Mouse (Mus musculus) gastrocnemius, adult 2 months (tissue): Measurements from ENCODE around the gene Inpp4b. TPM values are rescaled to one million over a fixed set of nuclear protein-coding genes. Genes with fewer than 3 reads are reported as not detected.

Source experiments
- DNase-seq: peaks from one replicate; pipeline ENCODE4 v3.0.0; 2022
- H3K27ac ChIP-seq: fragments of 200-600 bp; 2 replicates; pipeline ENCODE4 v1.8.1; 2022; ENCODE audit warnings: mild to moderate bottlenecking
- H3K4me3 ChIP-seq: fragments of 200-600 bp; 2 replicates; pipeline ENCODE4 v1.8.1; 2022; ENCODE audit warnings: mild to moderate bottlenecking, moderate library complexity
- CTCF ChIP-seq: fragments of 200-600 bp; IDR thresholded peaks from 2 replicates; pipeline ENCODE4 v1.8.1; 2022; ENCODE audit warnings: antibody characterized with exemption, mild to moderate bottlenecking, moderate library complexity
- intact Hi-C: fragments of 180-260 bp; cut with DNase I; formaldehyde crosslinking; loops from one replicate; pipeline ENCODE4 v1.15.1; 2025
- total RNA-seq, 2 experiments: library from RNA; stranded (reverse); gene quantifications; 2 replicates each; pipeline ENCODE4 v1.2.3; 2021

Inpp4b gene
- total RNA-seq, 2 experiments from 2014 or later = 14.6 to 36.1 TPM

- Histone ChIP-seq H3K4me3 (no peak overlapping the region), H3K27ac (no peak overlapping the region)
- intact Hi-C loops = no loop called here
- TF ChIP-seq CTCF = no peak
- no peak for DNase-seq
Observed at GRCm38 (mm10) chr8:81612611-81613010, 270.3 kb downstream of the Inpp4b start.

GRCm38 (mm10) chr8:81614135-81614534, 271.8 kb downstream of the Inpp4b start:
- no peak for DNase-seq
- H3K27ac ChIP-seq = no peak overlapping the region

GRCm38 (mm10) chr8:81614605-81615004, 272.2 kb downstream of the Inpp4b start:
- intact Hi-C loops = no loop called here
- TF ChIP-seq CTCF = no peak
- H3K4me3 ChIP-seq = no peak overlapping the region

More at GRCm38 (mm10) chr8:81614135-81614534, 271.8 kb downstream of the Inpp4b start:
- intact Hi-C loops = no loop called here
- TF ChIP-seq CTCF = no peak
- H3K4me3 ChIP-seq = no peak overlapping the region

GRCm38 (mm10) chr8:81615552-81615951, 273.2 kb downstream of the Inpp4b start:
- Histone ChIP-seq H3K27ac (no peak overlapping the region), H3K4me3 (no peak overlapping the region)
- no peak for TF ChIP-seq CTCF
- intact Hi-C loops = no loop called here
- no peak for DNase-seq

More at GRCm38 (mm10) chr8:81614605-81615004, 272.2 kb downstream of the Inpp4b start:
- DNase-seq = no peak
- no peak overlapping the region for H3K27ac ChIP-seq

DNA sequence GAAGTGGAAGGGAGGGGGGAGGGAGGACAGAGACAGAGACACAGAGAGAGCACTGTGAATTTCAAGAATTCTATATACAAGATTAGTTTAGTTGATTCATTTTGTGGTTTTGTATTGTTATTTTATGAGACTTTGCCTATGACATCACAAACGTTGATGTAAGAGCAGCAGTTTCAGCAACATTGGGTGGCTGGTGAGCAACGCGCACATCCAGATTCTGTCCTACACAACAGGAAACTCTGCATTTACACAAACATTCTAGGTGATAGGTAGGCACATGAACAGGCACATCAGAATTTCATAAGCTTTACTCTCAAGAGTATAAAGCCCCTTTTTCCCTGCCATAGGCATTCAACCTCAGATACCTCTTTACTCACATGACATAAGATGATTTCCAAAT, 276.6 kb downstream of the Inpp4b start:
- no peak overlapping the region for H3K27ac ChIP-seq
- no peak overlapping the region for H3K4me3 ChIP-seq
- intact Hi-C loops = no loop called here
- DNase-seq = no peak
- no peak for TF ChIP-seq CTCF

DNA sequence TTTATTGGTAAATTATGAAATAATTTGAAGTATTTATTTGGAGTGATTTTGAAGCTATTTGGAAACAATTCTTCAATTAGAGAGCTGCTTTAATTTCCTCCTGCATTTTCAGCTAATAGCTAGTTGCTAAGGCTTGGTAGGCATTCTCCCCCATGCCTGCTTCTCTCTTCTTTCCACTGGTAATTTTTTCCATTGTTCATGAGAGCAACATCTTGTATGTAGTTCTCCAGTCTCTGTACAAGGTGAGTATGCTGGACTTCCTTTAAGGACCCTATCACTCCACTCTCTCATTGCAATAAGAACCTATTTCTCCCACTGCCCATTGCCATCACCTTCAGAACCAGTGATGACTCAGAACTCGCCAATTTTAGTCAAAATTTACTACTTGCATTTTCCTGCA, 292.7 kb downstream of the Inpp4b start:
- Histone ChIP-seq H3K27ac (no peak overlapping the region), H3K4me3 (no peak overlapping the region)
- intact Hi-C loops = no loop called here
- TF ChIP-seq CTCF = no peak
- DNase-seq = no peak

DNA sequence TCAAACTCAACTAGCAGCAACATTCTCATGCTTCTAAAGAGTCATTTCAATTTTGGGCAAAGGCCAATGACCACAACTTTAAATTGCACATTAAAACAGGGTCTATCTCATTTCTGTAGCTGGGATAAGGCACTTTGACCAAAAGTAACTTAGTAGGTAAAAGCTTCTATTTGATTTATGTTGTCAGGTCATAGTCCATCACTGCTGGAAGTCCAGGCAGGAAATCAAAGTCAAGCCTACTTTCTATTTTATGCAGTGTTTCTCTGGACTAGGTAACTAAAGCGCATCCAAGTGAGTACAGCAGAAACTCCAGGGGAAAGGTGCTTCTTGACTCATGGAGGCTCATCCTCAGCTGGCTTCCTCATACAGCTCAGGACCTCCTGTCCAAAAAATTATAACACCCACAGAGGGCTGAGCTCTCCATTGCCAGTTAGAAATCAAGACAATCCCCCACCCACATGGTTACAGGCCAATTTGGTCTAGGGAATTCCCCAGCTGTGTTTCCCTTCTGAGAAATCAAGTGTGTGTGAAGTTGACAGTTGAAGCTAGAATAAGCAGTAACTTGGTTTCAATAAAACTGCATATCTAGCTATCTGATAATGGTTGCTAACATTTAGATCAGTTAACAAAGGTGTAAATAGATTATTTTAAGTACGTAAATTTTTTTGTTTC, 293.7 kb downstream of the Inpp4b start:
- TF ChIP-seq CTCF = no peak
- no peak for DNase-seq
- Histone ChIP-seq H3K27ac (no peak overlapping the region), H3K4me3 (no peak overlapping the region)
- intact Hi-C loops = no loop called here

DNA sequence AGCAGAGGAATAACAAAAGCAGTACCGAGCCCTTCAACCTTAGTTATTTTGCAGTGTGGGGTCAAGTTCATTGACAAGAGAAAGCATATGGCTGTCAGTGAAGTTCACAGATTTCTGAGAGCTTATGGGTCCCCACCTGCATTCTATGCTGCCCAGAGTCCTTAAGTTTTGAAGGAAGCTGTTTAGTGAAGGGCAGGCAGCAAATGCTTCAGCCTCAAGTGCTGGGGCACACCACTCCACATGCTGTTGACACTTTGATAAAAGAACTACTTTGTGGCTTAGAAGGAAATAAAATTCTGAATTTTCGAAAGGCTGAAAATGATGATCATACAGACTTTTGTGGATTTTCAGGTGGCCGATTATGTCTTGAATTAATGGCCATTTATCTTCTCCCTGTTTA, 296.1 kb downstream of the Inpp4b start:
- no peak for DNase-seq
- H3K27ac ChIP-seq = no peak overlapping the region
- intact Hi-C loops = no loop called here
- TF ChIP-seq CTCF = no peak
- H3K4me3 ChIP-seq = no peak overlapping the region

- Histone ChIP-seq H3K27ac (no peak overlapping the region), H3K4me3 (no peak overlapping the region)
- no peak for DNase-seq
- TF ChIP-seq CTCF = no peak
- intact Hi-C loops = no loop called here
Observed at GRCm38 (mm10) chr8:81639820-81640219, 297.5 kb downstream of the Inpp4b start.

- TF ChIP-seq CTCF = no peak
- no peak overlapping the region for H3K27ac ChIP-seq
- H3K4me3 ChIP-seq = no peak overlapping the region
- intact Hi-C loops = no loop called here
- no peak for DNase-seq
Observed at GRCm38 (mm10) chr8:81643030-81643429, 300.7 kb downstream of the Inpp4b start.

GRCm38 (mm10) chr8:81692167-81692566, 349.8 kb downstream of the Inpp4b start:
- DNase-seq = no peak
- H3K27ac ChIP-seq = no peak overlapping the region
- H3K4me3 ChIP-seq = no peak overlapping the region
- intact Hi-C loops = no loop called here
- no peak for TF ChIP-seq CTCF

- no peak overlapping the region for H3K27ac ChIP-seq
- intact Hi-C loops = no loop called here
- DNase-seq = no peak
- H3K4me3 ChIP-seq = no peak overlapping the region
- TF ChIP-seq CTCF = no peak
Observed at GRCm38 (mm10) chr8:81694893-81695292, 352.5 kb downstream of the Inpp4b start.

GRCm38 (mm10) chr8:81702038-81702437, 359.7 kb downstream of the Inpp4b start:
- no peak for DNase-seq
- H3K4me3 ChIP-seq = no peak overlapping the region
- TF ChIP-seq CTCF = no peak
- no peak overlapping the region for H3K27ac ChIP-seq
- intact Hi-C loops = no loop called here

GRCm38 (mm10) chr8:81703571-81704365, 361.4 kb downstream of the Inpp4b start:
- H3K4me3 ChIP-seq = no peak overlapping the region
- intact Hi-C loops = no loop called here

More at GRCm38 (mm10) chr8:81703571-81704365, 361.4 kb downstream of the Inpp4b start:
- DNase-seq = no peak
- no peak for TF ChIP-seq CTCF
- no peak overlapping the region for H3K27ac ChIP-seq
